Mouse (Mus musculus) cerebellum, postnatal 25 days (tissue): ENCODE results near the gene Dppa1.
"Not testable (repeated sequence)": the region's sequence is repeated elsewhere in the genome, so short reads cannot be mapped to it uniquely, and the experiment has no call there.

Experiments
- DNase-seq, 2 experiments: peaks; one replicate each; pipeline ENCODE4 v3.0.0; 2021; ENCODE audit warnings: mixed read lengths in 2 of 2

The Dppa1 gene

GRCm38 (mm10) chr11:46629211-46629795, at the start of gene Dppa1:
TSS of gene Dppa1 (minus strand) at chr11:46629261.
- DNase-seq = no peak

GRCm38 (mm10) chr11:46667938-46668337, 38.9 kb upstream of the Dppa1 start:
- no peak for DNase-seq

DNA sequence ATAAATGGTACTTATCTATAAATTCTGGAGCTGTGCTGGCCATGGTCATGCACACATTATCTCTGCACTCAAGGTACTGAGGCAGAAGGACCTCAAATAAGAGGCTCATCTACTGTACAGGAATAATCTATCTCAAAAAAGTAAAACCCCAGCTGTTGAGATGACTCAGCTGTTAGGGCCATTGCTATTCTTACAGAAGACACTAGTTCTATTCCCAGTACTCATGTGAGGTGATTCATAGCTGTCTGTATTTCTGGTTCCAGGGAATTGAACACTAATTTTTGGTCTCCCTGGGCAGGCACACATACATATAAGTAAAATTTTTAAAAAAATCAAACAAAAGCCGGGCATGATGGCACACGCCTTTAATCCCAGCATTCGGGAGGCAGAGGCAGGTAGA, 38.0 kb upstream of the Dppa1 start:
- no peak for DNase-seq

DNA sequence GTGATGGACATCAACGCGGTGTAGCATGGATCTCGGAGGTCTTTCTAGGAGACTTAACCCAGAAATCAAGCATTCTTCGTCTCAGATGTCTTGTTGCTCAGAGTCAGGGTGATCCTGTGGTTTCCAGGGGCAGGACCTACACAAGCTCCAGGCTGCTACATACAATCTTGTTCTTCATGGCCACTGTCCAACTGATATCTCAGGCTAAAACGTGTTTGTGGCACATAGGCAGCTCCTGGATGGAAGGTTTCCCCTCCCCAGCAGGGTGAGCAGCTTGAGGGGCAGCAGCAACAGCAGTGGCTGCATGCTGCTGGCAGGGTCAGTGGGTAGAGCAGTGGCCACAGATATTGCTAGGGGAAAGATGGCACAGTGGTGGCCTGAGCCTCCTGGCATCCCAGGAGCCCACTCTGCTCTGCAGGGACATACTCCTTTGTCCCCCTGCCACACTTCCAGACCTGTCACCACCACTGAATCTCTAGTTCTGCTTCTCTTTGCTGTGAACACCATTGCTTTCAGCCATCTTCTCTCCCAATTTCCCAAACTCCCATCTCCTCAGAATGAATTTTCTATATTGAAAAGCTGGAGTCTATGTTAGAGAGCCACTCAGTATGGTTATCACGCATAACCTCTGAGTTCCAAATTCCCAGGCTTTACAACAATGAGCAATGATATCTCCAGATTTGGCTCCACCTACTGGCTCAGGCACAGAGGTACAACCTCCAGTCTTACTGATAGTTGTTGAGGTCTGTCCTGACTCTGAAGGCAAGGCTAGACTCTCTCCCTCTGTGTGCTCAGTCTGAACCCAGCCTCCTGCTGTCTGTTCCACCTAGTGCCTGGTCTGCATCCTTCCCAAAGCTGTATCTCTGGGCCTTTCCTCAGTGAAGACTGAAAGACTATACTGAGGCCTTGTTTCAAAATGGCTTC, 36.8 kb upstream of the Dppa1 start:
- DNase-seq = peak in 1 of 2 experiments; percentile 3

DNA sequence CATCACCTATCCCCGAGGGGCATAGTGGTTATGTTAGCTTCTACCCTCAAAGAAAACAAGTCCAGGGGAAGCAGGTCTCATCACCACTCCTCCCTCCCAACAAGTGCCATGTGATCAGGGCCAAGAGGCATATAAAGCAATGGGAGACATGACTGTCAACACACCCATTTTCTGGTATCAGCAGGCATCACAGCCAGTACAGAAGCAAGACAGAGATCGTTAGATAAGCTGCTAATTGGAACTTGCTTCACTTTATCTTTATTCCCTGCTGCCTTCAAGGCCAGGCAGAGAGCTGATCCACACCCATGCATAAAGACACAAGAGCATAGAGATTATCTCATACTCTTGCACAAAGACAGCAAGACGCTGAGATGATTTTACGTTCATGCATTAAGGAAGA, 34.2 kb upstream of the Dppa1 start:
- no peak for DNase-seq

- no peak for DNase-seq
Measured at GRCm38 (mm10) chr11:46652476-46652875, 23.4 kb upstream of the Dppa1 start.

- DNase-seq = not testable (repeated sequence)
Measured at GRCm38 (mm10) chr11:46649655-46650054, 20.6 kb upstream of the Dppa1 start.

DNA sequence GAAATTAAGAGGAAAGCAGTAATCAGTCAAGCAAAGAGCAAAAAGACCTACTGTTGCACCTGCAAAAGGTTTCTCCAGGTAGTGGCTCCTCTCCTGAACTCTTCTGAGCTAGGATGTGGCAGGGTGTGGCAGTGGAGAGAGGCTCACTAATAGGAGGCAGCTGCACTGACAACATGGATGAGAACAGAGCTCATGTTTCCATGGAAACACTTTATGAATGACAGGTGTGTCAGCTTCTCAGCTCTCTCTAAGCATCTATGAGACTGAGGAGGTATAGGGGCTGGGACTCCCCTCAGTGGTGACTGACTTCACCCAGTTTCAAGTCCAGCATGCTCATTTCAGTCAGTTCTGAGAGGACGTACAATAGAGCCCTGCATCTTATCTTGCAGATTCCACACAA, 15.8 kb upstream of the Dppa1 start:
- DNase-seq = no peak

- DNase-seq = no peak
Measured at GRCm38 (mm10) chr11:46636568-46636967, 7.5 kb upstream of the Dppa1 start.

- DNase-seq = not testable (repeated sequence)
Measured at GRCm38 (mm10) chr11:46635516-46635915, 6.5 kb upstream of the Dppa1 start.

GRCm38 (mm10) chr11:46631635-46632034, 2.6 kb upstream of the Dppa1 start:
- DNase-seq = peak in 1 of 2 experiments; percentile 27

DNA sequence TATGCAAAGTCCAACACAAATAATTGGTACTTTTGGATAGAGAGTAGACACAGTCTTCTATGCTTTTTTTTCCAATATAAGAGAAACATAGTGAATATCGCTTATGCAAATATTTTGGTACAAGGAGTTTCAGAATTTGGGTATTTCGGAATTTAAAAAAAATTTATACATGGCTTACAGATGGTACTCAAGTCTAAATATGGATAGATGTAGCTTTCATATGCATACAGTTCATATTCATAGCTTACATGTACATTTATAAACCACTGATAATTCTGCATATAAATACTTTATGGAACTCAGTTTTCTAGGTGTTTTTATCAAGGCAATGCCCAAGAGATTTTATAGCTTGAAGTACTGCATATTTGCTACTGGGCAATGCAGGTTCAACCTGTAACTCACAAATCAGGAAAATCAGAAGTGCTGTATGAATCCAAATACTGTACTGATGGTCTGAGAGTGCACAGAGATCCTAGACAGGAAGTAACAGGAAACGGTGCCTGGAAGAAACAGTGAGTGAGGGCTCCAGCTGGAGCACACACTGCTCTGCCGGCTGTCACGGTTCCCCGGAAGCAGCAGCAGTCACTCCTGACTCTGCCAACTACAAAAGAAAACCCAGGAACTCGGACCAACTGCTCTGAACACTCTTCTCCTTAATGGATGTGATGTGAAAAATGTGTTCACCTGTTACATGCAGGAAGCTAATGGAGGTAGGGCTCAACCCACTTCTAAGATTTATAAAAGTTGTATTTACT, 8.5 kb downstream of the Dppa1 start:
- DNase-seq = no peak

- DNase-seq = no peak
Measured at GRCm38 (mm10) chr11:46619929-46620328, 9.1 kb downstream of the Dppa1 start.

GRCm38 (mm10) chr11:46592416-46592815, 36.6 kb downstream of the Dppa1 start:
- DNase-seq = no peak

GRCm38 (mm10) chr11:46582741-46583140, 46.3 kb downstream of the Dppa1 start:
- no peak for DNase-seq

DNA sequence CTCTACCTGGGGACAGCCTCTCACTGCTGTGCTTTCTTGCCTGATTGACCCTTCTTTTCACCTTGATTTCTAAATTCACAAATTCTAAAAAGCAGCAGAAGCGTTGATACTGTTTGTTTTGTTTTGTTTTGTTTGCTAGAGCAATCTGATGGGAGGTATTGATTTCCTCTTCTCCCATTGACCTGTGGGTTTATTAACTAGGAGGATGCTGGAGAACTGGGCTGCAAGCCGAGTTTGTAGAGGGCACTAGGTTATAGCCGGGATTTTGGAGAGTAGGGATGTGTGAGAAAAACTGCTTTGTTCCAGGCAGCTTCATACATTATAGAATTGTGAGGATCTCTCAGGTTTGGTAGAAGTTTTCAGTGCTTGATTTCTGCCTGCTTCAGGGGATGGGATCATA, 48.6 kb downstream of the Dppa1 start:
- DNase-seq = no peak

GRCm38 (mm10) chr11:46578771-46579281, 50.2 kb downstream of the Dppa1 start:
- DNase-seq = no peak

GRCm38 (mm10) chr11:46571327-46571726, 57.7 kb downstream of the Dppa1 start, which contains the start of gene BC053393:
TSS of gene BC053393 (plus strand) at chr11:46571536.
- no peak for DNase-seq

- DNase-seq = no peak
Measured at GRCm38 (mm10) chr11:46569107-46569506, 60.0 kb downstream of the Dppa1 start.

DNA sequence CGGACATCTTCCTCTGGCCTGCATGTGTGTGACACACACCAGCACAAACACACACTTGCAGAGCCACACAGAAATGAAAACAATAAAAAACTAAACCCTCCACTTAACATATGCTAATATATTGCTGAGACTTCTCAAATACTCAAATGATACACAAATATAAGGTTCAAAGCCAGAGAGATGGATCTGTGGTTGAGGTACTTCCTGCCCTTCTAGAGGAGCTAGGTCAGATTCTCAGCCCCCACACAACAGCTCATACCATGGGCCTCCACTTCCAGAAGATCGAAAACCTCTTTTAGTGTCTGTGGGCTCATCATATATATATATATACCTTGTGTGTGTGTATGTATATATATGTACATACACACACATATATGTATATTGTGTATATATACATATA, 63.1 kb downstream of the Dppa1 start:
- no peak for DNase-seq

- no peak for DNase-seq
Measured at GRCm38 (mm10) chr11:46564671-46565070, 64.4 kb downstream of the Dppa1 start.

GRCm38 (mm10) chr11:46561096-46561495, 68.0 kb downstream of the Dppa1 start:
- DNase-seq = no peak
